Mouse (Mus musculus) hematopoietic stem cell, adult 5-6 weeks (primary cell): ENCODE data around the gene Tpm1. TPM values are rescaled to one million over a fixed set of nuclear protein-coding genes. Genes with fewer than 3 reads are reported as not detected.

Experiments used
- ATAC-seq, 2 experiments: fragments of 125-278 bp in 1 of 2; replicated peaks in 1 of 2; 2 replicates each; pipeline ENCODE4 v1.8.0; 2016 to 2017; ENCODE audit warnings: inconsistent platforms in 2 of 2, mild to moderate bottlenecking in 2 of 2, moderate number of reproducible peaks in 2 of 2, low read depth in 1 of 2, moderate TSS enrichment in 1 of 2; ENCODE audit not compliant: low FRiP score in 2 of 2, poor library complexity in 2 of 2, severe bottlenecking in 2 of 2, insufficient read depth in 1 of 2, low TSS enrichment in 1 of 2
- total RNA-seq: library from RNA; stranded (forward); fragments of 172-1452, 232-1000 nt; gene quantifications from 2 replicates; pipeline ENCODE4 v1.2.3, GENCODE M21; 2017

The Tpm1 gene
- total RNA-seq, 1 experiment from 2014 or later = 91.2 TPM

DNA sequence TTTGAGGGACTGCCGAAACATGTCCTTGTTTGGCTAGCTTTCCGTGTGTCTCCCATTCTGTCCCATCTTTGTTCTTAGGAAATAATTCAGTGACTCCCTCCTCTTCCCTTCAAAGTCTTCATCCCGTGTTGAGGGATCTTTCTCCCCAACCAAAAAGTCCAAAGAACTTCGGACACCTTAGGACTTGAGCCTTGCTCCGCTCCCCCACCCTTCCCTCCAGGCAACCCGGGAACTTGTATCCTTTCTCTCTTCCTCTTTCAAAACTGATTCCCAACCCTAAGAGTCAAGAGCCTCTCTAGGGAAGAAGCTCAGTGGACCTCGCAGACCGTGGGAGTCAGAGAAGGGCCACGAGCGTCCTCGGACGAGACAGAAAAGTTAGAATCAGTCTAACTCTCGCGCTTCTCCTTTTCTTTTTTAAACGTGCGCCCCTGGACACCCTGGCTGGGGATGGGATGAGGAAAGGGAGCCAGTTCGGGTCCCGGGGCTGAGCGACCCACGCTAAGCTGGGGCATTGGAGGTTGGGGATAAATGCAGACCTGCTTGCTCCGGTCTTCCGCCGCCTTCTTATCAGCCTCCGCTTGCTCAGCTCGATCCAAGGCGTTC, 622 bp downstream of the Tpm1 start:
- no peak for ATAC-seq

DNA sequence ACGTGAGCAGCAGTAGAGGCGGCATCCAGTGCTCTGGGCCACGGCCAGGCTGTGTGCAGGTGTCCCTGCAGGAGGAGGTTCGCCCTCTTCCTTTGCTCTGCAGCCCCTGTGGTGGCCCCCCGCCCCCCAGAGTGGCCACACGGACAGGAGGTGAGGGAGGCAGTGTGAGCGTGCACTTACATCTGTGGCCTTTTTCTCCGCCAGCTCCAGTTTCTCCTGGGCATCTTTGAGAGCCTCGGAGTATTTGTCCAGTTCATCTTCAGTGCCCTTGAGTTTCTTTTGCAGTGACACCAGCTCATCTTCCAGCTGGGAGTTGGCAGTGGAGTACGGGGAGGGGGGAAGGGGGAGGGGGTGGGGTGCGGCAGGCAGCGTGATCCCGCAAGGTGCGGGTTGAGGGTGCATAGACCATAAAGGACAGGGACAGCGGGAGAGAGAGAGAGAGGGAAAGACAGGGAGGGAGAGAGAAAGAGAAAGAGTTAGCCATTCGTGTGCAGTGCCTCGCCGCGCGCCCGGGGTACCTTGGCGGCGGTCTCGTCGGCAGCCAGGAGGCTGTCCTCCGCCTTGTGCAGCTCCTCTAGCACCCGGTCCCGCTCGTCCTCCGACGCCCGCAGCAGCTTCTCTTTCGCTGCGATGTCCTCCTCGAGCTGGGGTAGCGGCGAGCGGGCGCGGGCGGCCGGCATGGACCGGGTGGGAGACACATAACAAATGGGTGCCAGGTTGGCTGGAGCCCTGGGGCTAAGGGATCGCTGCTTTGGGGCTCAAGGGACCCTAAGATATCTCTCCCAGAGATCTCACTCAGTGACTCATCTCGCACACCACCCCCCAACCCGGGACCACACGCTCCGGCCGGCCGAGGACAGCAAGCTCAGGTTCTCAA, 1.4 kb downstream of the Tpm1 start:
- ATAC-seq = no peak

DNA sequence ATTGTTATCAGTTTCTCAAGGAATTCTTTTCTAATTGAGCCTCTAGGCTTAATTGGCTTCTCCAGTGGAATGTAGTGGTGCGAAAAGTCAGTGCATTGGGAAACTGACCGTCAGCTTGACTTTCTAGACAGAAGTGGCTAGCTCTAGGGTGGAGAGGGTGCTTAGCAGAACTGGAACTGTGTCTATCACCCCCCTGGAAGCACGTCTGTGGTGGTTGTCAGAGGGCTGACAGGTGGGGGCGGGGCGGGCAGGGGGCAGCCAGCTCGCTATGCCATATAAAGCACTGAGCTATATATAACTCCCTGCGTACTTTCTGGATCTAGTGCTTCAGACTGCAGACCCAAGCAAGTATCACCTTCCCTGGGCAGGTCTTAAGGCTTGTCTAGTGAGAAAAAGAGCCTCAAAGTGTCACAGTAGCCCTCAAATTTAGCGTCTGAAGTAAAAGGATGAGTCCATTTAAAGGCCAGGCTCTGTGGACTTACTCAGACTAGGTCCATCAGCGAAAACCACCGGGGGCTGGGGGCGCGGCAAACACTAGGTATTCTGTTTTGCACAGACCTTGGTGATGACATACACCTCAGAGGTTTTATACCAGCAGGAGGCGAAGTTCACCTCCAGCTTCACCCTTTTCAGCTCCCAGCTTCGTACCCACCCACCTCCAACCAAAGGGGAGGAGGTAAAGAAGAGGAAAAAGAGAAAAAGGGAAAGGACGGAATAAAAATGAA, 2.2 kb downstream of the Tpm1 start:
- 0 out of 4 replicates have a peak, but pooled peaks of 1 of the 2 experiments have one; percentile 12 for ATAC-seq

DNA sequence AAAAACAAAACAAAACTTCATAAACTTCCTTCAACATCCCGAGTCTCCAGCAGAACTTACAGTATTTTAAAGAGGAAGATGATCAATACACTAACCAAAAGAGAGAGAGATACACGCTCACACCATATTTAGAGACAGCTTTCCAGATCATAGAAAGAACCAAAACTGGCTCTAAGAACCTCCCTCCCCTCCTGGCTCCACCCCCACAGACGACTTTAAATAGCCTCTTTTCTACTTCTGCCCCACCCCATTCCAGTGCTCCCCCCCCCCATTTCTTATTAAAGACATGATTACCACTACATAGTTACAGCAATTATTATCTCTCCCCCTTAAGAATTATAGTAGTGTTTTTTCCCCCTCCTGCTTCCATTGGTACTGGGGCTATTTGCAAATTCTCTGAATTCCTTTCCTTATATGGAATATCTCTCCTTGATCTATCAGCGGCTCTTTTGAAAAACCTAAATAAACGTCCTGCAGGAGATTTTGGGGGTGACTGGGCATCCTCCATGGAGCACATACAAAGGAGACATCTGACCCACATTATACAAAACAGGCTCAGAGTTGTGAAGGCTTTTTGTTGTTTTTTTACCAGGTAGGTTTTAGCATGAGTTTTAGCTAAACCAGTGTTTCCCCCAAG, 3.1 kb downstream of the Tpm1 start:
- ATAC-seq = no peak

DNA sequence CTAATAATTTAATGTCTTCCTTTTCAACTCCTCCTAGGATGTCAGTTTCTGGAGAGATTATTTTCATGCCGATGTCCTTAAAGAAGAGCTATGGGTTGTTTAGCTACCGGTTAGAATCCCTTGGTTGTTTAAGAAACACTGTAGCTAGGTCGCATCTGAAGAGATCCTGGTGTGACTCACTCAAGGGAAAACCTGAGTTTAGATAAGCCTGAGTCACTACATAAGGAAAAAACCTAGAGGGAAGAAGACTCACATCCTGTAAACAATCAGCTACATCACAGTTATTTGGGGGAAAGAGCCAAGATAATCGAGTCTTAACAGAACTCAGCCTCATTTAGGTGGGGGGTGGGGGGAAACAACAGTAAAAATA, 3.9 kb downstream of the Tpm1 start:
- no peak for ATAC-seq

DNA sequence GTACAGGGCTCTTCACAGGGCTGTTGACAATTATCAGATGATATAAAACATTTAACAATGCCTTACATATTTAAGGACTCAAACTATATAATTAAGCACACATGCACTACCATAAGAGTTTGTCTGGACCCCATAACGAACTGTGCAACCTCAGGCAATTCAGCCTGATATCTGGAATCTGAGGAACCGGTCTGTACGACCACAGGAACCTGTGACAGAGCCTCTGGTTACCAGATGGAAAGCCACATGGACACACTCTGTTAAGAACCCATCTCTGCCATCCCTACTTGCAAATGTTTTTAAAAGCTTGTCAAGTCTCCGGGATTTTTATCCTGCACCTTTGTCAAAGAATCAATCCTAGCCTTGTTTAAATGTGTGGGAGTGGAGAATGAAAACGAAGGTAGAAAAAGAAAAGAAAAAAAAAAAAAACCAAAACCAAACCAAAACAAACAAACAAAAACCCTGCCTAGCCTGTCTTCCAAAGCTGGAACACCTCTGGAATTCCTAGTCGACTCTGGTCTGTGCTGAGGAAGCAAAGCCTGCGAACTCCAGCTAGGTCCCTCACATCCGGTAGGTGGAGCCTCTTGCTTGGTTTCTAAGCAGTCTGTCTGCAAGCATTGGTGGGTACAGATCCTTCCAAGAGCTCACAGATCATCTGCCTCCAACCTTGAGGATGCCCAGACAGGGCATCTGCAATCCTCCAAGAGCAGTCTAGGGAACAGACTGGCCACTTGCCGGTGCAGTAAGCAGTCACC, 4.5 kb downstream of the Tpm1 start:
- no peak for ATAC-seq

DNA sequence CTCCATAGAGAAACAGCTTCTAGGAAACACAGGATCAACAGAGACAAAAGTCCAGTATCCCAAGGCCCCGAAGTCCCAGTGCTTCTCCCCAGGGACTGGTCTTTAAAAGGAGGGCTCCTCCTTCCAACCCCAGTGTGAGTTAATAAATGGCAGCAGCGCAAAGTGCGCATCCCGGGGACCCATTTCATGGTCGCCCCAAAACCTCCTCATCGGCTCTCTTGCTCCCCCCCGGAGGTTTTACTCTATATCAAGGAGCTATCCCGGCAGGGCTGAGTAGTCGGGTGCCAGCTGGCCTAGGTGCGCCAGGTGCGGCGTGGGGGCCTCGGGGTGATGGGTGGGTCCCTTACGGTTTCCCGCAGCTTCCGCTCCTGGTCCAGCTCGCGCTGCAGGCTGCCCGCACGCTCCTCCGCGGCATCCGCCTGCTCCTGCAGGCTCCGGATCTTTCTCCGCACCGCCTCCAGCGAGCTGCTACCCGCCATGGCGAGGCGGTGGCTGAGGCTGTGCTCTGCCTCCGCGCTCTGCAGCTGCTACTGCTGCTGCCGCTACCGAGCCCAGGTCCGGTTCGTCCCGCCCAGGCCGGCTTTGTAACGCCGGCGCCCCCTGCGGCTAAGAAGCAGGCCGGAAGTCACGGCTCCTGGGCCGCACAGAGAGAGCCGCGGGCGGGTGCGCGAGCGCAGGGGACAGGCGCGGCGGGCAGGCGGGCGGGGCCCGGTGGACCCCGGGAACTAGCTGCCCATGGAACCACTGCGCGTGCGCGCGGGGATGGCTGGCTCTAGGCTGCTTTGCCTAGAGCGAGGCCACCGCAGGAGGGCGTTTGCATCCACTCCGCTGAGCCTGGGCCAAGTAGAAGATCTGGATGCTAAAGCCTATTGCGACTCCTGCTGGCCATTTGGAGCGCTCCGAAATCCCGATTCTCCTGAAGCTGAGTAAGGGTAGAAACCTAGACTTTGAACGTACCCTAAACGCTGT, 5.7 kb downstream of the Tpm1 start:
- peak; percentile 83 to 85 for ATAC-seq

DNA sequence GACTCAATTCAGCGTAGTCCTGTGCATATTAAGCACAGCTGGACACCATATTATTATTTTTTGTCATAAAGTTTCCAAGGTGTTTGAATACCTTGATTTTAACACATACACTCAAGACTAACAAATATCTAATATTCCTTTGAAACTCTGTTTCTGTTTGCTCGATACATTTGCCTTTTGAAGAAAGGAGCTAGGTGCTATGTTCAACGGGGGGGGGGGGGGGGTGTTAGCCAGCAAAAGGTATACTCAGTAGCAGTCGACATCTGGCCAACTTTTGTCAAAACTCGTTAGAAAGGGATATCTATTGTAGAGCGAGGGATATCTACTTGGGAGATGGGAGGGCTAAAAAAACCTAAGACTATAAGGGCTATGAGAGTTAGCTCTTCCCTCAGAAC, 6.4 kb downstream of the Tpm1 start:
- no peak for ATAC-seq

DNA sequence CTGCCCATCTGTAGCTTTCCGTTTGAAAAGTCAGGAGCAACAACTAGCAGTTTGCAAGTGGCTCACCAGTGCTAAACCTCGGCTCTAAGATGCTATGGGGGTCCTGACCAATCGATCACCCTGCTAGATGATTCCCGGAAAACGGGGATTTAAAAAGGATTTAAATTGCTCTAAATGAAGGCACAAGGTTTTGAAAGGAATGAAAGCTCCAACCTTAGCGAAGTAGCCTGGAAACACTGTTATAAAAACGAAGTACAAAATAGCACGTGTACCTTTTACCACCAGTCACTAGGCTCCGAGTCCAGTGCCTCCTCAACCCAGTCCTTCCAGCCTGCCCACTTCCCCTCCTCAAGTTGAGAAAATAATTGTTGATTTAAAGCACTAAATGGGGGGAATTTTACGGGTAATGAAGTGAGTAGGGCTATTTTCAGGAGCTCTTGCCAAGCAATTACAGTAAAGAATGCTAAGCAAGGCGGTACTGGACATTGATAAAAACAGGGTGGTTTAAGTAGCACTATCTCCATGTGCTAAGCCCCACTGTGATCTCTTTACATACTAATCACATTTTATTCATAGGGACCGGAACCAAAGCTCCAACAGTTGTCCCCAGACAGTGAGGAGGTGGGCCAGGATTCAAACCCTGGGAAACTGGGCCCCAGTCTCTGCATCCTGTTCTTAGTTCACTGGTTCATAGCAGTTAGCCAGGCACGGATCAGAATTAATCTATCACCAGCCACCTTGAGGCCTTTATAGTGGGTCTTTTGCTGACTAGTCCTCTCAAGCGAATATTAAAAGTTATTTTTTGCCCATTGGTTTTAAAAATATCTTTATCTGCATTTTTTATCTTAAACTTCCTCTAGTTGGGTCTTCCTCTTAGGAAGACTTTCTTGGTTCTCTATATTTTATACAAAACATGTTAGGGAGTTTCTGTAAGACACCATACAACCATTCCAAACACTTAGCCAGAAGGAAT, 7.1 kb downstream of the Tpm1 start:
- no peak for ATAC-seq

DNA sequence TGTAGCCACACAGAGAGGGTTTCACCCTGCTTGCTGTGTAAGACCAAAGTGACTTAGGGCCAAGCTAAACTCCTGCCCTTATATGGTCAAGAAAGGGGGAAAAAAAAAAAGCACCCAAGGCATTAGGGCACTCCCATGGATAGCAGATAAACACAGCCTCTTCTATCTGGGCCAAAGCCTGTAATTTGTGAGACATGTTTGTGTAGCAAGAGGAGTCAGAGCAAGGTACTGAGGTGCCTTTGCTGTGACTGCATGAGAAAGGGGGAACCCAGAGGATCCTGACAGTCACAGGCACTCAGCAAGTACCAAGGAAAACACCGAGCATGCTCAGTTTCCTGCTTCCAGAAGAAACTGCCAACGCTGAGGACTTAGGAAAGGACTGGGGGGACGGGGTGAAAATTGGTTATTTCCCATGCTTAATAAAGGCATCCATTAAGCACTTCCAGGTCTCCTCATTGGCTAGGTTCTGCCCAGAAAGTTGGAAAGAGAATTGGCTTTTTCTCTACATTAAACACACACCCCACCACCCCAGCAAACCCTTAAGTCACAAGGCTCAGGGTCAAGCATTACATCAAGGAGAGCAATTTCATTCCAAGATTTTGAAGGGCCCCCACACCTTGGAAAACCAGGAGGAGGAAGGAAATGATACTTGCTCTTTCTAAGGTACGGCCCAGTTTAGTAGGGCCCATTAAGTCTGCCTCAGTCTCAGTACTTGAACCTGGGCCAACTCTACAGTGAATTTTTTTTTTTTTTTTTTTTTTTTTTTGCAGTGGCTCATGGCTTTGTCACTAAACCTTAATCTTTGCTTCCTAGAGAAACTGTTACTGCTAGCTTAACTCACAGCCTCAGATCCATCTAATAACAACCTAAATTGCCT, 8.0 kb downstream of the Tpm1 start:
- ATAC-seq = no peak

DNA sequence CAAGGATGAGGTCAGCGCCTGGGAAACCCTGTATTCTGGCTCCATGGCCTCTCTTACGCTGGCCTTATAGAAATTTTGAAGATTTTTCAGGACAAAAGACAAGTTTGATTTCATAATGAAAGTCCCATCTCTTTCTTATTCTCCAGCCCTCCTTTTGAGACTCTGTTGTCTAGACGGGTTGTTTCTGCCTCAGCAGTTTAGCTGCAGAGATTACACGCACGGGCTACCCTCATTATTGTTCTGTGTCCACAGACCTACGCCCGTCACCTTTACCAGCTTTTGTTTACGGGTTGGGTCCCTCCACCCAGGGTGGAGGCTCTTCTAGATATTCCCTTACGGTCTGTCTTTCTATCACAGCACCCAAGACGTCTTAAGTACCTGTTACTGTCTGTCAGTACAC, 9.3 kb downstream of the Tpm1 start:
- ATAC-seq = no peak

DNA sequence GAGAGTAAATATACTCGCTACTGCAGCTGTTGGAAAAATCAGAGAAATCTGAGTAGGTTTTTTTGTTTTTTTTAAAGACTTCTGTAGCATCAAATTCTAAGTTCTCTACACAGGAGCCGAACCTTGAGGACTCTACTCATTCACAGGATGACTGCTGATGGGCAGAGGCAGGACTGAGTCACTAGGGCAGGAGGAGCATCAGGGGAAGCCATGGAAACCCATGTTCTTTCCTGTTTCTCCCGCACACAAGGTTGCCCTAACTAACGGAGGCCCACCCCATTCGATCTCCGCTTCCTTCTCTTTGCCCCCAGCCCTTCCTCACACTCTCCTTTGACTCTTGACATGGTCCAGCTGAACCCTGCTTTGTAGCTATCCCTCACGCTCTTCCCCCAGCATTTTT, 10.5 kb downstream of the Tpm1 start:
- no peak for ATAC-seq

DNA sequence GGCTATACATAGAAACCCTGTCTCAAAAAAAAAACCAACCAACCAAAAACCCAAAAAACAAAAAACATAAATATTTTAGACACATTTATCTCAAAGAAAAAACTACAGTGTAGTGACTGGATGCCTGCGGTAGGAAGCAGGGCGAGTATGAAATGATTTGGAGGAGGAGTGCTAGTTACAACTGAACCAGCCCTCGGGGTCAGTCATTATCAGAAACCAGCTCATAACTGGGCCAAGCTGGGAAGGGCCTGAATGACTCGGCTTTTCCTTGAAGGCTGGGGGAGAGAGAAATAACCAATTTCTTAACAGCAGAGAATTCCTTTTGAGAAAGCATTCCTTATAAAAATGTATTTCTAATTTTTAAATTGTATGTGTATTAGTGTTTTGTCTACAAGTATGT, 11.5 kb downstream of the Tpm1 start:
- no peak for ATAC-seq

DNA sequence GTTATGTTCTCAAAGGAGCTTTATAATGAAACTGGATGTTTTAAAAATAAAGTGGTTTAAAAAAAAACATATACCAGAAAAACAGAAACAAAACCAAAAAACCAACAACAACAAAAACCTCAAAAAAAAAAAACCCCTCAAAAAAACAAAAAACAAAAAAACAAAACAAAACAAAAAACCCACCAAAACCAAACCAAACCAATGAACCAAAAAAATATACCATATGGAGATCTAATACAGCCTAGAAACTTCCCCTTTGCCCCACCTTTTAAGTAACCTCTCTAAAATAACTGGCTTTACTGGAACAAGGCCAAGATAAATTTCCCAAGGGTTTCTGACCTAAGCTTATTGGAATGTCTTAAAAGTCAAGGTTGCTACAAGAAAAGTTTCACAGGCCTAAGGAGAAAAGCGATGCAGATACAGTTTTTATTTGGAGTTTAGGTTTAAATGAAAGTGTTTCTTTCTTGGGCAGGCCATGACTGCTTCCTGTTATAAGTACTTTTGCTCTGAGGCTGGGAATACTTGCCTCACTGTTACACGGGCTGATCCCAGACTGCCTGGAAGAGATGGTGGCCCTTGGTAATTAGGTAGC, 12.6 kb downstream of the Tpm1 start:
- ATAC-seq = no peak
